Mouse (Mus musculus) kidney, embryonic 15.5 days (tissue): ENCODE measurements around the gene Atp1b2. TPM values are rescaled to one million over a fixed set of nuclear protein-coding genes. Genes with fewer than 3 reads are reported as not detected.
"Not testable (repeated sequence)": the region's sequence is repeated elsewhere in the genome, so short reads cannot be mapped to it uniquely, and the experiment has no call there.

ENCODE experiments used
- ATAC-seq: fragments of 200-750 bp; cut with Nextera tagmentation; replicated peaks from 2 replicates; pipeline ENCODE4 v1.8.0; 2017; ENCODE audit warnings: moderate TSS enrichment; ENCODE audit not compliant: low FRiP score
- H3K27ac ChIP-seq: fragments of 300-500 bp; sonication (generic); 2 replicates; pipeline ENCODE4 v1.5.1; 2015; ENCODE audit warnings: mild to moderate bottlenecking, inconsistent platforms
- H3K27me3 ChIP-seq: fragments of 300-500 bp; sonication (generic); 2 replicates; pipeline ENCODE4 v1.6.1; 2015; ENCODE audit warnings: inconsistent platforms
- H3K36me3 ChIP-seq: fragments of 300-500 bp; sonication (generic); 2 replicates; pipeline ENCODE4 v1.6.1; 2015; ENCODE audit warnings: inconsistent platforms
- H3K4me1 ChIP-seq: fragments of 300-500 bp; sonication (generic); 2 replicates; pipeline ENCODE4 v1.6.1; 2015; ENCODE audit warnings: inconsistent platforms
- H3K4me2 ChIP-seq: fragments of 300-500 bp; sonication (generic); 2 replicates; pipeline ENCODE4 v1.6.1; 2015; ENCODE audit warnings: moderate library complexity, mild to moderate bottlenecking, inconsistent platforms
- H3K4me3 ChIP-seq: fragments of 300-500 bp; sonication (generic); replicated peaks from 2 replicates; pipeline ENCODE4 v1.5.1; 2015; ENCODE audit warnings: mild to moderate bottlenecking, inconsistent platforms
- H3K9ac ChIP-seq: fragments of 300-500 bp; sonication (generic); 2 replicates; pipeline ENCODE4 v1.6.1; 2015; ENCODE audit warnings: mild to moderate bottlenecking, inconsistent platforms
- H3K9me3 ChIP-seq: fragments of 300-500 bp; sonication (generic); replicated peaks from 2 replicates; pipeline ENCODE4 v1.6.1; 2016; ENCODE audit warnings: inconsistent platforms
- WGBS: fragments of 180-500 bp; shearing (Covaris S2); methylation state at CpG from one replicate; pipeline ENCODE4 v1.1.7; 2015; ENCODE audit warnings: mixed read lengths; 5-methylcytosine and 5-hydroxymethylcytosine counted together
- polyA plus RNA-seq: library from polyadenylated mRNA; unstranded; fragments of >200 nt; fragmentation: Nextera tagmentation; extraction: Ambion mirVana; gene quantifications from 2 replicates; pipeline ENCODE4 v1.2.1, GENCODE M21; 2015

Gene Atp1b2
- polyA plus RNA-seq, 1 experiment from 2014 or later: 13.5 TPM

DNA sequence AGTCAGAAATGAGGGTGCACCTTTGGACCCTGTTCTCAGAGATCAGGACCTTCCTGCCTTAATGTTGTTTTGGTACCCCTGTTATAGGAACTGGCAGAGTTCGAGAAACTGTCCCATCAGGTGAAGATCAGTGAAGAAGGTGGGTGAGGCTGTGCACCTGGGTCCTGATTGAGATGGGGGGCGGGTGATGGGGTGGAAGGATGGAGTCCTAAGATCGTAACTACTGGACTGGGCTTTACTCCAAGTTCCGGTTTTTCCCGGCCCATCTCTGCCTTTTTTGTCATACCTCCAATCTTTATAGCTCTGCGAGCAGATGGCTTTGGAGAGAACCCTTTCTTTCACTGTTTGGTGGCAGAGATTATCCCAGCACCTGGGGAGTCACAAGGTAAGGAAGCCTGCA, 16.7 kb upstream of the Atp1b2 start:
- Histone ChIP-seq H3K9ac (peak overlapping the region; percentile 72), H3K27ac (peak overlapping the region; percentile 84), H3K27me3 (no peaks in the 10 kb centered on the region), H3K4me1 (peaks cover 9% of the 10 kb centered on the region), H3K9me3 (no peaks in the 10 kb centered on the region), H3K36me3 (no peaks in the 10 kb centered on the region), H3K4me3 (peak overlapping the region; percentile 65), H3K4me2 (peak overlapping the region; percentile 83)
- ATAC-seq: no peak; the same call in 1 of the 2 replicates
- WGBS: 24% methylated on average over 6 of the region's 6 CpGs

DNA sequence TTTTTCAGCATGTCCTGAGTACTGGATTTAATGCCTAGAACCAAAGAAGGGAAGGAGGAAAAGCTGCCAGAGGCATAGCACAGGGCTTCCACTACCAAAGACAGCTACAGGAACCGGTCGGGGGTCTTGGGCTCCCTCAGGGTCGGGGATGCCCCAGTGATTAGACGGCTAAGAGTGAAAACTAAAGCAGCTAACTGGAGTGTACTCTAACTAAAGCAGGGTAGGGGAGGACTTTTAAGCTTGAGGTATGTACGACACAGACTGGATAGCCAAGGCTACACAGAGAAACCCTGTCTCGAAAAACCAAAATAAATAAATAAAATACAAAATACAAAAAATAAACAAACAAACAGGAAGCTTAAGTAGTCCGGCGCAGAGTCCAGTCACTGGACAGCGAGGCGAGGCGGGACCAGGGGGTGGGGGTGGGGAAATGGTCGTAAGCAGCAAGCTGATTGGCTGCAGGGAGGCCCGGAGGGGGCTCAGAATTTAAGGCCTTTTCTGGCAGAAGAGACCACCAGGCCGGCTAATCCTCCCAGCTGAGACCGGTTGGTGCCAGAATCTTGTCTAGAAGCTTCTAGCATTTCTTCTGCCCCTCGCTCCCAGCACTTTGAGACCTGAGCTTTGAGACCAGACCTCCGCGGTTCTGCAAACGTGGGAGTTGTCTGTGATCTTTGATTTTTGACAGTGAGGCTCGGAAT, 16.0 kb upstream of the Atp1b2 start, which contains the start of gene Sat2:
Sat2 (plus strand) TSS at position 454 of the 698 bp plus-strand sequence.
- Histone ChIP-seq H3K27me3 (peaks cover 4% of the 10 kb centered on the region; the same call in 1 of the 2 replicates), H3K9me3 (no peaks in the 10 kb centered on the region), H3K4me1 (peaks cover 9% of the 10 kb centered on the region), H3K27ac (peak within 1 kb of the TSS; percentile 84), H3K36me3 (no peaks in the 10 kb centered on the region), H3K4me3 (peak within 1 kb of the TSS; percentile 65), H3K9ac (peak within 1 kb of the TSS; percentile 72), H3K4me2 (peak within 1 kb of the TSS; percentile 83)
- peak; percentile 88 for ATAC-seq
- WGBS: under 1% methylated on average over 20 of the region's 20 CpGs

DNA sequence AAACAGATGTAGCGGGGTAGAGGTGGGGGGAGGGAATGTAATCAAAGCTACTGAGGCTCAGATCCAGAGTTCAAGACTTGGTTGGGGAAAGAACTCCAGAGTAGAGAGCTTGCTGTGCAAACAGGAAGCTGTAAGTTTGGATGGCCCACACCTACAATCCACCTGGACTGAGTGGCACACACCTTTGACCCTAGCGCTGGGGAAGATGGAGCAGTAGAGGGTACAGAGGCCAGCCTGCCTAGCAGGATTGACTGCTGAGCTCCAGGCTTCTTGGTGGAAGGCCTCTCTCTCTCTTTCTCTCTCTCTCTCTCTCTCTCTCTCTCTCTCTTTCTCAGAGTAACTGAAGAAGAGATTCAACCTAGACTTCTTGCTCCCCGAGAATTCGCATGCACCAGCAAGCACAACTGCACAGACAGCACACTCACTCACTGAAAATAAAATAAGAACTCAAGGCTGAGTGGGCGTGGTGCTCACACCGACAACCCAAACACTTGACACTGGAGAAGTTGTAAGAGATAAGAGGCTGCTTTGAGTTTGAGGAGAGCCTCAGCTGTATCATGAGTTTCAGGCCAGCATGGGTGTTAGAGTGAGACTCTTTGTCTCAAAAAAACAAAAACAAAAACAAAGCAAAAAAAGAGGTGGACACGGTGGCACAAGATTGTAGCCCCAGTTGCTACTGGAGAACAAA, 14.8 kb upstream of the Atp1b2 start:
- Histone ChIP-seq H3K27ac (no peak overlapping the region), H3K9me3 (no peaks in the 10 kb centered on the region), H3K36me3 (no peaks in the 10 kb centered on the region), H3K4me1 (peaks cover 9% of the 10 kb centered on the region), H3K4me3 (no peak overlapping the region), H3K27me3 (peaks cover 8% of the 10 kb centered on the region; the same call in 1 of the 2 replicates), H3K4me2 (no peak overlapping the region), H3K9ac (no peak overlapping the region)
- WGBS: 82% methylated on average over 7 of the region's 7 CpGs
- ATAC-seq: no peak

DNA sequence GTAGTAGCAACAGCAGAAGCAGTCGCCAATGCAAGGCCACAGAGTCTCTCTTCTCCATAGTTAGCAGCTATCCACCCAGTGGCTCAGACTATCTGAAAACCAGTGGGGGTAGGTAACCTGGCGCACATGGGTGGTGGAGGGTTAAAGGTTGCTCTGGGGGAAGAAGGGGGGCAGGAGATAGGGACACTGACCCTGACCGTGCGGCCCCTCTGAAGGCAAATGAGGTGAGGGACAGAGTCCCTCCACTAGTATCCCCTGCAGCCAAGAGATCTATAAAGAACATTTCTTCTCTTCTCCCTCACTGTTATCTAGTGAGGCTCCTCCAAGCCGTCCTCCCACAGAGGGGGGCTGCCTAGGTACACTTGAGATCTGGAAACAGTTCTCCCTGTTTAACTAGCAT, 12.1 kb upstream of the Atp1b2 start, which contains the start of gene Shbg:
Shbg (minus strand) TSS at position 101 of the 400 bp plus-strand sequence.
- peaks cover 14% of the 10 kb centered on the region for H3K4me1 ChIP-seq
- no peaks in the 10 kb centered on the region for H3K9me3 ChIP-seq
- ATAC-seq: no peak
- H3K4me2 ChIP-seq: no peak within 1 kb of the TSS
- H3K4me3 ChIP-seq: no peak within 1 kb of the TSS
- no peaks in the 10 kb centered on the region for H3K36me3 ChIP-seq
- no peak within 1 kb of the TSS for H3K27ac ChIP-seq
- 60% methylated on average over 5 of the region's 5 CpGs for WGBS
- no peak within 1 kb of the TSS for H3K9ac ChIP-seq
- H3K27me3 ChIP-seq: peaks cover 8% of the 10 kb centered on the region; the same call in 1 of the 2 replicates

DNA sequence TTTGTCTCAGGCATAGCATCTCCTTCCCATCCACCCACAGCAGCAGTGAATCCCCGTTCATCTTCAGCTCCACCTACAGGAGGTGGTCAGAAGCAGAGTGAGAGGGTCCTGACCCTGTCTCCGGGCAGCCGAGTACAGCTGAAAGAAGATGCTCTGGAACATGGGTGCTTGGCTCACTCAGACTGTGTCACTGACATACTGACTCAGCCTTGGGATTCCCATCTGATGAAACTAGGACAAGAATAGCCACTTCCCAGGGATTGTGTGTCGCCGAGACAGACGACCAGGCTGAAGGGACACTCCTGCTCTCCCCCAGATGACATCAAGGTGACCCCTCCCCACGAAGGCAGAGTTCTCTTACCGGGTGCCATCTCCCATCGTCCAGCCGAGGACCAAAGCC, 11.0 kb upstream of the Atp1b2 start:
- Histone ChIP-seq H3K36me3 (no peaks in the 10 kb centered on the region), H3K27me3 (peaks cover 8% of the 10 kb centered on the region; the same call in 1 of the 2 replicates), H3K27ac (no peak overlapping the region), H3K4me2 (no peak overlapping the region), H3K9me3 (no peaks in the 10 kb centered on the region), H3K4me1 (peaks cover 8% of the 10 kb centered on the region), H3K4me3 (no peak overlapping the region), H3K9ac (no peak overlapping the region)
- ATAC-seq: no peak
- 39% methylated on average over 10 of the region's 10 CpGs for WGBS

DNA sequence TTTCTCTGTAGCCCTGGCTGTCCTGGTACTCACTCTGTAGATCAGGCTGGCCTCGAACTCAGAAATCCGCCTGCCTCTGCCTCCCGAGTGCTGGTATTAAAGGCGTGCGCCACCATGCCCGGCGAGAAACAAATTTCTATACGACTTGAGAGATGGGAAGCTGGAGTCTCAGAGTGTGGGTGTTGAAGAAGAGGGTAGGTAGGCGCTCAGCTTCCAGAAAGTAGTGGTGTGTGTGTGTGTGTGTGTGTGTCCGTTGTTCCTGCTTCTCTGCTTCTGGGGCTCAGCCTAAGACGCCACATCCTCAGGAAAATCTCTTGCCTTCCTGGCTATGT, 8.5 kb upstream of the Atp1b2 start:
- ATAC-seq, H3K9ac ChIP-seq, H3K27ac ChIP-seq, H3K9me3 ChIP-seq, H3K36me3 ChIP-seq, H3K4me1 ChIP-seq, H3K27me3 ChIP-seq: not testable (repeated sequence)
- Histone ChIP-seq H3K4me2 (peak overlapping the region; percentile 52), H3K4me3 (0 out of 2 replicates have a peak overlapping the region, but pooled peaks have one; percentile 6)
- WGBS: 54% methylated on average over 11 of the region's 11 CpGs

DNA sequence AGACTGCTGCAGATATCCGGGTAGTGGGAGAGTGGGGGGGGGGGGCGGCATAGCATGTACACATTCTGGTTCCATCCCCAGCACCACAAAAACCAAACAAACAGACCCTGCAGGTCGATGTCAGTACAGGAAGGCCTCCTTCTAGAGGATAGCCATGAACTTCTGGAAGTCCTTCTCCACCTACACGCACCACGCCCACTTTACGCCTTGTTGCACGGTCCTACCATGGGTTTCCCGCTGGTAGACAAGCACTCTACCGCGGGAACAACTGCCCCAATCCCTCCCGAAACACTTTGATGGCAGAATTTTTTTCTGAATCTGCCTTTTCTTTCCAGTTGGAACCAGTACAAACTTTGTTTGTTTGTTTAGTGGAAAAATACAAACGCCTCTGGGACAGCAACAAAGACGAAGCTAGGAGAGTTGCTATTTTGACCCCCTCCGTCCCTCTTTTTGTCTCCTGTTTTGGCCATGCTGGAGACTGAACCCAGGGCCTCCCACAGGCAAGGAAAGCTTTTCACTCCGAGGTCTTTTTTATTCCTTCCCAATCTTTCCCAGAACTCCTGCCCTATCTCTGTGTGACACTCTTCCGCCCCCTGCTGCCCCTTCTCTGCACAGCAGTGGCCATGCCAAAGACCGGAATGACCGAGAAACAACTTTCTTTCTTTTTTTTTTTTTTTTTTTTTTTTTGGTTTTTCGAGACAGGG, 8.0 kb upstream of the Atp1b2 start:
- Histone ChIP-seq H3K9me3 (no peaks in the 10 kb centered on the region), H3K9ac (peak overlapping the region; percentile 21; the same call in 1 of the 2 replicates), H3K27ac (peak overlapping the region; percentile 41; the same call in 1 of the 2 replicates), H3K4me2 (peak overlapping the region; percentile 52), H3K4me1 (peaks cover 8% of the 10 kb centered on the region), H3K36me3 (no peaks in the 10 kb centered on the region), H3K4me3 (peak overlapping the region; percentile 15), H3K27me3 (peaks cover 8% of the 10 kb centered on the region; the same call in 1 of the 2 replicates)
- ATAC-seq: peak; percentile 37; the same call in 1 of the 2 replicates
- WGBS: 11% methylated on average over 19 of the region's 19 CpGs

DNA sequence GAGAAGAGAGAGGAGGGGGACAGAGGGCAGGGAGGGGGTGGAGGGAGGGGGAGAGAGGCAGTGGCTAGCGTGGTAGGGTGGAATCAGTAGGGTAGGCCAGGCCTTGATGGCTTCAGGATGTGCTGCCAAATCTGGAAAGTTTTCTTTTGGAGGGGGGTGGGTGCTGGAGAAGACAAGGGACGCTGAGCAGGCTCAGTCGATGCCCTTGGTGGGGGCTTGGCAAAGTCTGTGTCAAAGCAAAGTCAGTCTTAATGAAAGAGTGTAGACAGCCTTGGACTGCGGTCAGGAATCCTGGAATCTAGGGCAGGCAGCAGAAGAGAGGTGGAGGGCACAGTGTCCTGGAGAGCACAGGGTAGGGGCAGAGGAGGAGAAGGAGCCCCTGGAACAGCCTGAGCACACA, 5.2 kb upstream of the Atp1b2 start:
- ATAC-seq: no peak
- Histone ChIP-seq H3K27me3 (no peaks in the 10 kb centered on the region), H3K4me3 (no peak overlapping the region), H3K9me3 (no peaks in the 10 kb centered on the region), H3K9ac (no peak overlapping the region), H3K27ac (no peak overlapping the region), H3K4me1 (peaks cover 13% of the 10 kb centered on the region), H3K36me3 (no peaks in the 10 kb centered on the region), H3K4me2 (no peak overlapping the region)
- WGBS: 65% methylated on average over 4 of the region's 4 CpGs

DNA sequence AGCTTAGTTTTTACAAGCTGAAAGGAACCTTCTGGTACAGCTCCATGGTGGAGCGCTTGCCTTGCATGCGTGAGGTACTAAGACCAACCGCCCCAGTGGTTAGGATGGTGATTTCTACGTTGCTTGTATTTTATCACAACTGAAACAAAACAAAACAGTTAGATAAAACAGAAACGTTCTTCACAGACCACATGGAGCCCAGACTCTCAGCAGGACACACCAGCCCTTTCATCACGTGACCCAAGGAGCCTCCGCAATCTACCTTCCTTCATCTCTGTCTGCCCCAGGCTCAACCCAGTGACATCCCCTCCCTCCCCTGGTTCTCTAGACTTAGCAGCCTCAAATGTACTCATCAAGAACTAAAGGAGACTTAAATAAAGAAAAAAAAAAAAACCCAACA, 3.7 kb upstream of the Atp1b2 start:
- Histone ChIP-seq H3K4me3 (no peak overlapping the region), H3K4me1 (peaks cover 27% of the 10 kb centered on the region), H3K9me3 (no peaks in the 10 kb centered on the region), H3K36me3 (no peaks in the 10 kb centered on the region), H3K4me2 (no peak overlapping the region), H3K9ac (no peak overlapping the region), H3K27me3 (peaks cover 12% of the 10 kb centered on the region), H3K27ac (no peak overlapping the region)
- 63% methylated on average over 7 of the region's 7 CpGs for WGBS
- no peak for ATAC-seq

DNA sequence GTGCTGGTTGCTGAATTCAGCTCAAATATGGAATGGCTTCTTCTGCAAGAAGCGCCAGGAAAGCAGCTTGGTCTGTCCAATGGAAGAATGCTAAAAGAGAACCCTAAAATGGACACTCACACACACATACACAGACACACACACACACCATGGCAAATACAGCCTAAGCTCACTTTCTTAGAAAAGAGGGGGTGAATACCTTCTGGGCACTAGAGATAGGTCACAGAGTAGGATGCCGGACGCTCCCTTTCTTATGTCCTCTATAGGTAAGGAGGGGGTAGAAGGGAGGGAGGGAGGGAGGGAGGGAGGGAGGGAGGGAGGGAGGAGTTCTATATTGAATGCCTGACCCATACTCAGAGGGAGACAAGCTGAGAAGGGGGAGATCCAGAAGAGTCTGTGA, 2.8 kb upstream of the Atp1b2 start:
- Histone ChIP-seq H3K4me2 (no peak overlapping the region), H3K9me3 (no peaks in the 10 kb centered on the region), H3K36me3 (no peaks in the 10 kb centered on the region), H3K27me3 (peaks cover 17% of the 10 kb centered on the region), H3K27ac (no peak overlapping the region), H3K9ac (no peak overlapping the region), H3K4me1 (peaks cover 32% of the 10 kb centered on the region), H3K4me3 (no peak overlapping the region)
- 88% methylated on average over 1 of the region's 3 CpGs for WGBS
- ATAC-seq: no peak

DNA sequence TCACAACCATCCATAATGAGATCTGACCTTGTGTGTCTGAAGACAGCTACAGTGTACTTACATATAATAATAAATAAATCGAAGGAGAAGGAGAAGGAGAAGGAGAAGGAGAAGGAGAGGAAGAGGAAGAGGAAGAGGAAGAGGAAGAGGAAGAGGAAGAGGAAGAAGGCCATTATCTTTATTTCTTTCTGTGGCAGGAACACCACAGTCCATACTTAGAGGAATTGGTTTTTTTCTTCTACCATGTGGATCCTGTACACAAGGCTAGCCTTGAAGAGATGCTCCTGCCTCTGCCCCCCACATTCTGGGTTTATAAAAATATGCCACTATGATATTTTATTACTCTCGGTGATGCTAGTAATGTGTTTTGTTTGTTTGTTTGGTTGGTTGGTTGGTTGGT, 1.1 kb upstream of the Atp1b2 start:
- Histone ChIP-seq H3K9me3 (no peaks in the 10 kb centered on the region), H3K9ac (no peak overlapping the region), H3K4me1 (peaks cover 36% of the 10 kb centered on the region), H3K27ac (no peak overlapping the region), H3K4me2 (no peak overlapping the region), H3K36me3 (no peaks in the 10 kb centered on the region), H3K27me3 (peaks cover 22% of the 10 kb centered on the region), H3K4me3 (no peak overlapping the region)
- no peak for ATAC-seq
- 82% methylated on average over 2 of the region's 2 CpGs for WGBS

DNA sequence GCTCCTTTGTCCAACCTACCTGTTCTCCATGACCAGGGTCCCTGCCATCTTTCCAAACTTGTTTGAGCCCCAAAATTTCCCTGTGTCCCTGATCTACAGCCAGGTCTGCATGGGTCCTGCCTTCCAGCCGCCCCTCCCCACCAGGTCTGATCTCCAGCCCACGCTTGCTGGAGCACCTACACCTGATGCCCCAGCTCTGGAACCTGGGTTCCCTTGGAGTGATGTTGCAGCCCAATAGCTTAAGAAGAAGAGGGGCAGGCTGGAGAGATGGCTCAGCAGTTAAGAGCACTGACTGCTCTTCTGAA, 701 bp upstream of the Atp1b2 start:
- ATAC-seq: no peak

More for the DNA sequence above, 701 bp upstream of the Atp1b2 start:
- peak overlapping the region; percentile 98 for H3K4me2 ChIP-seq
- 73% methylated on average over 2 of the region's 2 CpGs for WGBS
- 0 out of 2 replicates have a peak overlapping the region, but pooled peaks have one; percentile 18 for H3K27ac ChIP-seq
- H3K36me3 ChIP-seq: no peaks in the 10 kb centered on the region
- H3K4me3 ChIP-seq: peak overlapping the region; percentile 60
- no peaks in the 10 kb centered on the region for H3K9me3 ChIP-seq
- peak overlapping the region; percentile 17; the same call in 1 of the 2 replicates for H3K9ac ChIP-seq
- peaks cover 39% of the 10 kb centered on the region for H3K4me1 ChIP-seq
- peaks cover 22% of the 10 kb centered on the region for H3K27me3 ChIP-seq
